Mouse (Mus musculus) kidney, adult 2 months (tissue): Measurements from ENCODE around the gene Cic. TPM values are rescaled to one million over a fixed set of nuclear protein-coding genes. Genes with fewer than 3 reads are reported as not detected.
"Not testable (repeated sequence)": the region's sequence is repeated elsewhere in the genome, so short reads cannot be mapped to it uniquely, and the experiment has no call there.

ENCODE experiments used
- DNase-seq: peaks from one replicate; pipeline ENCODE4 v3.0.0; 2021
- H3K27ac ChIP-seq: fragments of 200-500 bp; 2 replicates; pipeline ENCODE4 v1.5.1; 2012; ENCODE audit warnings: low read depth, low read length, control low read depth, inconsistent platforms; ENCODE audit not compliant: insufficient read depth
- H3K27me3 ChIP-seq: fragments of 200-500 bp; replicated peaks from 2 replicates; pipeline ENCODE4 v1.6.1; 2012; ENCODE audit warnings: mild to moderate bottlenecking, moderate library complexity, low read length, inconsistent platforms; ENCODE audit not compliant: control insufficient read depth, insufficient read depth
- H3K36me3 ChIP-seq: fragments of 200-500 bp; 2 replicates; pipeline ENCODE4 v1.6.1; 2012; ENCODE audit warnings: mild to moderate bottlenecking, moderate library complexity, low read length, inconsistent platforms; ENCODE audit not compliant: control insufficient read depth, insufficient read depth
- H3K4me1 ChIP-seq: fragments of 200-500 bp; 2 replicates; pipeline ENCODE4 v1.6.1; 2011; ENCODE audit warnings: low read length; ENCODE audit not compliant: control insufficient read depth, insufficient read depth
- H3K4me3 ChIP-seq: fragments of 200-500 bp; 2 replicates; pipeline ENCODE4 v1.5.1; 2011; ENCODE audit warnings: mild to moderate bottlenecking, low read depth, low read length, control low read depth; ENCODE audit not compliant: insufficient read depth
- CTCF ChIP-seq: fragments of 200-500 bp; conservative IDR thresholded peaks from 2 replicates; pipeline ENCODE4 v1.5.1; 2011; ENCODE audit warnings: low read depth, mild to moderate bottlenecking, control low read depth, low read length, moderate library complexity, mixed read lengths; ENCODE audit not compliant: insufficient read depth, insufficient read length
- POLR2A ChIP-seq: fragments of 200-500 bp; IDR thresholded peaks from one replicate; pipeline ENCODE4 v1.6.1; 2011; ENCODE audit warnings: low read depth, low read length, control low read depth
- WGBS: fragments of 180-500 bp; shearing (Covaris S2); methylation state at CpG from one replicate; pipeline ENCODE4 v1.1.7; 2018; 5-methylcytosine and 5-hydroxymethylcytosine counted together
- polyA plus RNA-seq: library from polyadenylated mRNA; depleted of rRNA; stranded (reverse); fragments of >200 nt; gene quantifications from 2 replicates; pipeline ENCODE4 v1.2.3, GENCODE M21; 2012

Cic gene
- polyA plus RNA-seq, 1 experiment = 41.9 TPM

GRCm38 (mm10) chr7:25322058-25322484, 54.6 kb downstream of the Cic start:
- Histone ChIP-seq H3K36me3 (no peaks in the 10 kb centered on the region), H3K4me1 (no peaks in the 10 kb centered on the region), H3K27me3 (no peaks in the 10 kb centered on the region), H3K27ac (no peak overlapping the region), H3K4me3 (no peak overlapping the region)
- WGBS = 37% methylated on average over 6 of the region's 6 CpGs
- DNase-seq = peak; percentile 15
- no peak for TF ChIP-seq POLR2A
- no peak for TF ChIP-seq CTCF

GRCm38 (mm10) chr7:25323219-25323618, 55.7 kb downstream of the Cic start:
- H3K27ac ChIP-seq = no peak overlapping the region
- H3K4me3 ChIP-seq = no peak overlapping the region
- 94% methylated on average over 2 of the region's 2 CpGs for WGBS
- TF ChIP-seq CTCF (no peak), POLR2A (no peak)
- H3K36me3 ChIP-seq = no peaks in the 10 kb centered on the region
- no peak for DNase-seq
- H3K4me1 ChIP-seq = no peaks in the 10 kb centered on the region
- no peaks in the 10 kb centered on the region for H3K27me3 ChIP-seq

- H3K36me3 ChIP-seq, H3K27me3 ChIP-seq, H3K27ac ChIP-seq, DNase-seq, H3K4me3 ChIP-seq, H3K4me1 ChIP-seq: not testable (repeated sequence)
- WGBS = 90% methylated on average over 6 of the region's 6 CpGs
These were observed 57.9 kb downstream of the Cic start for GRCm38 (mm10) chr7:25325431-25325830.

GRCm38 (mm10) chr7:25326233-25326632, 58.7 kb downstream of the Cic start:
- no peak overlapping the region for H3K4me3 ChIP-seq
- H3K27me3 ChIP-seq = no peaks in the 10 kb centered on the region
- 76% methylated on average over 8 of the region's 8 CpGs for WGBS
- no peaks in the 10 kb centered on the region for H3K4me1 ChIP-seq
- TF ChIP-seq CTCF (no peak), POLR2A (no peak)
- DNase-seq = peak; percentile 12
- H3K27ac ChIP-seq = no peak overlapping the region
- no peaks in the 10 kb centered on the region for H3K36me3 ChIP-seq

- Histone ChIP-seq H3K27ac (no peak overlapping the region), H3K4me1 (no peaks in the 10 kb centered on the region), H3K4me3 (no peak overlapping the region), H3K36me3 (no peaks in the 10 kb centered on the region), H3K27me3 (no peaks in the 10 kb centered on the region)
- TF ChIP-seq CTCF (peak; percentile 81), POLR2A (no peak)
- peak; percentile 81 for DNase-seq
- WGBS = 47% methylated on average over 16 of the region's 16 CpGs
These were observed 66.2 kb downstream of the Cic start for GRCm38 (mm10) chr7:25333596-25334307.

GRCm38 (mm10) chr7:25334472-25334871, 67.0 kb downstream of the Cic start:
- Histone ChIP-seq H3K27me3 (no peaks in the 10 kb centered on the region), H3K4me1 (no peaks in the 10 kb centered on the region), H3K36me3 (no peaks in the 10 kb centered on the region), H3K4me3 (no peak overlapping the region), H3K27ac (no peak overlapping the region)
- no peak for DNase-seq
- 89% methylated on average over 12 of the region's 12 CpGs for WGBS
- TF ChIP-seq CTCF = no peak
- no peak for TF ChIP-seq POLR2A

GRCm38 (mm10) chr7:25339329-25339728, 71.8 kb downstream of the Cic start:
- TF ChIP-seq CTCF (no peak), POLR2A (no peak)
- no peaks in the 10 kb centered on the region for H3K27me3 ChIP-seq
- no peak overlapping the region for H3K27ac ChIP-seq
- no peaks in the 10 kb centered on the region for H3K4me1 ChIP-seq
- H3K4me3 ChIP-seq = no peak overlapping the region
- no peaks in the 10 kb centered on the region for H3K36me3 ChIP-seq
- WGBS = 81% methylated on average over 9 of the region's 9 CpGs
- no peak for DNase-seq
